Mouse (Mus musculus): ENCODE data around the gene Klrb1b.

Klrb1b gene

DNA sequence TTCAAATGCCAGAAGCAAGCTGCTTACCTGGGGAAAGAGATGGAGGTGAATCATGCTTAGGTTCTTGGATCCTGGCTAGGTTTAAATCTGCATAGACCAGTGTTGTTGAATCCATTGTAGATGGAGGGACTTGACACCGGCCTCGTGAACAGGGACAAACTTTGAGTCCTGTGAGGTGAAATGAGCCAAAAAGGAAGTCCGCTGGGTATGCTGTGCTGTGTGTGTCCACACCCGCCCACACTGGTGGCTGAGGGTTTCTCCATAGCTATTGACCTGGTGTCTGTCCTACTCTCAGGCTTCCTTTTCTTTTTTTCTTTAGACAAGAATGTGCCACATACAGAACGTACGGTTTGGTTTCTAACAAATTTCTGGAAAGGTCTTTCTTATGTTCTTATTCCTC lies at the start of gene Klrb1b, which contains the start of gene Gm44511:
Klrb1b (minus strand) TSS at position 200 of the 400 bp plus-strand sequence.
Gm44511 (minus strand) TSS at position 184 of the 400 bp plus-strand sequence.
- no peak for DNase-seq (ENCODE audit: low spot score)

DNA sequence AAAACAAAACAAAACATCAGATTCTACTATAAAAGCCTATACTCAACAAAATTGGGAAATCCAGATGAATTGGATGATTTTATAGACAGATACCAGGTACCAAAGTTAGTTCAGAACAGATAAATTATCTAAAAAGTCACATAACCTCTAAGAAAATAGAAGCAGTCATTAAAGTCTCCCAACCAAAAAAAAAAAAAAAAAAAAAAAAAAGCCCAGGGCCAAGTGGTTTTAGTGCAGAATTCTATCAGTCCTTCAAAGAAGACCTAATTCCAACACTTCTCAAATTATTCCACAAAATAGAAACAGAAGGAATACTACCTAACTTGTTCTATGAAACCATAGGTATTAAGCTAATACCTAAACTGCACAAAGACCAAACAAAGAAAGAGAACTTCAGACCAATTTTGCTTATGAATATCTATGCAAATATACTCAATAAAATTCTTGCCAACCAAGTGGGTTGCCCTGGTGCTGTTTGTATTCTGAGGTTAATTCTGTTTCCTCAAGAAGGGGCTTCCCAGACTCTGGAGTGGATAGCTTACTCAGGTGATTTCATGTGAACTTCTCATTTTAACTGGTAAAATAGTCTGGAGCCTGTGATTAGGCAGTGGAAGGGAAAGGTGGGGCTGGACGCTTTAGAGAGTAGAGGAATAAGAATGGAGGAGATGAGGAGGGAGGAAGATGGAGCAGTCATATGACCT lies 45.9 kb upstream of the Klrb1b start:
- DNase-seq (ENCODE audit: low spot score), result no peak

DNA sequence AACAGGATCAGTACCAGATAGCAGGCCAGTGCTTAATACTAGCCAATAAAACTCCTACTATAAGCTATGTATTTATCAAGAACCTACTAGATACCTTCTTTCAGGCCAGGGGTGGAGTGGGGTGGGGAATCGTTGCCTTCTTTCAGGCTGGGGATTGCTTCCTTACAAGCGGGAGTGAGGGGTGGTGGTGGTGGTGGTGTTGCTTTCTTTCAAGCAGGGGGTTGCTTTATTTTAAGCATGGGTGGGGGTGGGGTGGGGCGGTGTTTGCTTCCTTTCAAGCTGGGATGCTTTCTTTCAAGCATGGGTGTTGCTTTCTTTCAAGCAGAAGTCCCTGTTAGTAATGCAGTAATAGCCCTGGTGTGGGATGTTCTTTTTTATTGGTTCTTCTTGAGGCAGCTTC lies 42.7 kb upstream of the Klrb1b start:
- no peak for DNase-seq (ENCODE audit: low spot score)

DNA sequence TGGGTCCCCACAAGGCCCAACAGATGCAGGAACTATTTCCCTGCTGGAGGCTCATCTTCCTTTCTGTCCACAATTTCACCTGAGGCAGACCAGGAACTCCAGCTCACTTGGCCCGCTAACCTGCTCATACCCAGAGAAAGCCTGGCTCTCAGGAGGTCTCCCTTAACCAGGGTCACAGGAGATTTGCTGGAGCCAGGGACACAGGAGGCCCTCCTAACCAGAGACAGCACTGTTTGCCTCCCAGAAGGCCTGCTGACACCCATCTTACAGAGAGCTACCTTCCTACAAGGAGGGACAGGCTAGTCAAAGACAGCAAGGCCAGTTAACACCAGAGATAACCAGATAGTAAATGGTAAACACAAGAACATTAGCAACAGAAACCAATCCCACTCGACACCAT lies 31.8 kb upstream of the Klrb1b start:
- no peak for DNase-seq (ENCODE audit: low spot score)

DNA sequence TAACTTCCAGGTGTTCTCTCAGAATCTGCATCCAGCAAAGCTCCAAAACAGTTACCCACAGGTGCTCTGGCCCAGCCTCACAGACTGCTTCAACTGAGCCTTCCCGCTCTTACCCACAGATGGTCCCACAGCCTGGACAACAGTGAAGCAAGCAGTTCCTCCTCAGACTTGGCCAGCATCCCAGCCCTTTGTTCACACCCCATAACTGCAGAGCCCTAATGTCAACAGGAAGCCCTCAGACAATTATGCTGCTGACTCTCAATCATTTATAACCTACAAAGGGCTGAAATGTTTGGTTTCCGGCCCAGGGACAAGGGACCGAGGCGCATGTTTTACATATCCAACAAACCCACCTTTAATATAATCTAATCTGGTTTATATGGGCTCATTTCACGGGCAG lies 30.1 kb upstream of the Klrb1b start:
- no peak for DNase-seq (ENCODE audit: low spot score)

DNA sequence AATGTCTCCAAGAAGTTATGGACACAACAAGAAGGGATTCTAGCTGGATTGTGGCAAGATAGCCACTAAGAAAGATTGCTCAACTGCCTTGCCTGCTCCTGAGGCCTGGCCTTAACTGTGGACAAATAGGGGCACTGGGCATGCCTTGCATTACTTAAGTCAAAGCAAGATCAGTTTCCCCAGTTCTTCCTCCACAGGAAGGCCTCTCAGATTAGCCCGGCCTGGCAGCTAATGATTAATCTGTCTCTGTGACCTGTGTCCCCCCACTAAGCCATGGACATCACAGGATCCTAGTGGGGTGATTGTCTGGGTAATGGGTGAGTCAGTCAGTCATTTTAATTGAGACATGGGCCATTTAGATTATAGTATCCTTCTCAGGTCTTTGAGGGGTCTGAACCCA lies 29.3 kb upstream of the Klrb1b start:
- DNase-seq (ENCODE audit: low spot score), result no peak

DNA sequence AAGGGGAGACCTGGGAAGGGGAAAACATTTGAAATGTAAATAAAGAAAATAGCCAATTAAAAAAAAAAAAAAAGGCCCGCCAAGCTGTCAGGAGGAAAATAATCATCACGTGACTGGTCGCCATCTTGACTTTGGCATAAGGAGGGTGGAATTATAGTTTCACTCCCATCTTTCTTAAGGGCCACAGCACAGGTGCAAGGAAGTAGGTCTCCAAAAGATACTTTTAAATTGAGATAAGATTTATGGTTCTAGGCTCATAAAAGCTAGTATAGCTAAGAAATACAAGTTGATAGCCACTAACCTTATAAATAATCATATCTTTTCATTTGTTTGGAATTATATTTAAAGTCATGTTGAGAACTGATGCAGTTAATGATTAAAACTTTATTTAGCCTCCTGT lies 28.8 kb upstream of the Klrb1b start:
- no peak for DNase-seq (ENCODE audit: low spot score)

DNA sequence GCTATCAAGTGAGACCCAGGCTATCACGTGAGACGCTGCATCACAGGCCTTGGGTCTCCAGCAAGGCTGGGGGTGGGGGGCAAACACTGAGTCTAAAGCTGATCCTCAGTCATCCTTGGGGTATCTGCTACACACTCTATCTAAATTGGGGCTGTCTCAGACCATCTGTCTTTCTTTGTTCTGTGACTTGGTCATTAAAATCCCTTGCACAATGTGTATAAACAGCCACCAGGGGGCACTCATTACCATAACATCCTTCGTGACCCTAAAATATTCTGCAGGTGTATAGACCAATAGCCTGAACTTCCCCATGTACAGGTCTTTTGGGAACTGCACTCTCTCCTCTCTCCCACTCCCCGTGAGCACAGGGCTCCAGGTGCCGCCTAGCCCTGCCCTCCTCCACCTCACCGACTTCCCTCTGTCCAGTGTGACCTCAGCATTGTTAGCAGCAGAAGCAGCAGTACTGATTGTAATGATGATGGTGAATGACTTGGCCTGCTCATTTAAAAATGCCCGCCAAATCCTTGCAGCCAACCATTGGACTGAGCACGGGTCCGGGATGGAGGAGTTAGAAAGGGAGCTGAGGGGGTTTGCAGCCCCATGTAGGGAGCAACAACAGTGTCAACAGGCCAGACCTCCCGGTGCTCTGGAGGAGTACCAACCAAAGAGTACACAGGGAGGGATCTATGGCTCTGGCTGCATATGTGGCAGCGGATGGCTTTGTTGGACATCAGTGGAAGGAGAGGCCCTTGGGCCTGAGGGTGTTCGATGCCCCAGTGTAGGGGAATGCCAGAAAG lies 28.1 kb upstream of the Klrb1b start:
- peak; percentile 62 for DNase-seq (ENCODE audit: low spot score)

DNA sequence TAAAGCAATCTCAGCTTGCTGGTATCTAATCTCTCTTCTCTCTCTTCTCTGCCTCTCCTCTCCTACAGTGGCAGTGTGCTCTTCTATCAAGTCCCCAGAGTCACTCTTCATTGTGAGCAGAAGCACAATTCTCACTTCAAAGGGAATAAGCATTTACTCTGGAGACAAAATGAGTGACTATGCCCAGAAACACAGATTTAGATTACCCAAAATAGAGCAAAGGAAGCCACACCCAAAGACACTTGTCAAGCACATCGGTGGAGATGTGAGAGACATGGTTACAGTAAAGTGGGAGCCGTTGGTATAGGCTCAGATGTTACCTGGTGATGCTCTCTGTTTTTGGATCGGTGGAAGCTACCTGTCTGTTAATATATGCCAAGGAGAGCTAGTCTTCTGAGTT lies 26.6 kb upstream of the Klrb1b start:
- DNase-seq (ENCODE audit: low spot score), result no peak

DNA sequence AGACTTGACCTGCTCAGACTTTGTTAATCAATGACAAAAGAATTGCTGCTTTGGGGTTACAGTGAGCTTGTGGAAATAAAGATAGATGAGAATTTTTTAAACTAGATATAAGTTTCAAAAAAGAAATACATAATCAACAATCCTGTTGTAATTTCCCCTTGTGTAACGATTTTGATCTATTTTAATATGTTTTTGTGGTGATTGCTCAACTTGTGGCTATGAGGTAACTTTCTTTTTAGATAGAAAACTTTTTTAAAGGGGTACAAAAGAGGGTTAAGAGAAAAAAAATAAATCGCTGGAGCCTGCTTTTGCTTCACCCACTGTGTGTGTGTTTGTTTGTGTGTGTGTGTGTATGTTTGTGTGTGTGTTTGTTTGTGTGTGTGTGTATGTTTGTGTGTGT lies 25.0 kb upstream of the Klrb1b start:
- DNase-seq (ENCODE audit: low spot score), result no peak

DNA sequence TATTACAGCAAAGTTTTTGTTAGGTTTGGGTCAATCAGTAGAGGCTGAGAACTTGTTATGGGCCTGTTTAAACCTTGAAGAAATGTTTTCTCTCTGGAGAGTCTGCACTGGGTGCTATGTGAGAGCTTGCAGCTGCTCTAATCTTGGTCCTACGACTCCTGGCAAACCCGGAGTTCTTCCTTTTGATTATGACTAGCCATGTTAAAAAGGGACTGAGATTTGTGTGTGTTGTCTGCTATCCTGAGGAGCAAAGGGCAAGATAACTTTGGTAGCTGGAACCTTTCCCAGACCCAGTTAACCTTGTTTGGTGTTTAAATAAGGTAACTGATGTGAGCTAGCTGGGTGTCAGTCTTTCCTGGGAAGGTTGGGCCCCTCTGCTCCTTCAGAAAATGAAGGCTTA lies 24.5 kb upstream of the Klrb1b start:
- DNase-seq (ENCODE audit: low spot score), result no peak

DNA sequence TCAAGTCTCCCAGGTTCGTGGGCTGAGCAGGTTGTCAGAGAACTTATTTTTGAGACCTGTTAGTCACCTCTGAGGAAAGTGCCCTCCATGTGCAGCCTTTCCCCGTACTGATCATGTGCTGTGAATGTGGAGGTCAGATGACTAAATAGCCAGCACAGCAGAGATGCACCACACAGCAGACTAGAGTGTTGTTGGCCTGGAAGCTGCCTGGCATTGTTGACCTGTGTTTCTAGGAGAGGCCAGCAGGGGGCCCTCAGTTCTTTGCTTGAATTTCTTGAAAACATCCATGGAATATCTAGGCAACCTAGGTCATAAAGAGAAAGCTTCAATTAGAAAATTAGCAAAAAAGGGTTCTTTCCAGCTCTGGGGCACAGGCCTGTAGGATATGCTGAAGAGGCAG lies 23.8 kb upstream of the Klrb1b start:
- DNase-seq (ENCODE audit: low spot score), result no peak

DNA sequence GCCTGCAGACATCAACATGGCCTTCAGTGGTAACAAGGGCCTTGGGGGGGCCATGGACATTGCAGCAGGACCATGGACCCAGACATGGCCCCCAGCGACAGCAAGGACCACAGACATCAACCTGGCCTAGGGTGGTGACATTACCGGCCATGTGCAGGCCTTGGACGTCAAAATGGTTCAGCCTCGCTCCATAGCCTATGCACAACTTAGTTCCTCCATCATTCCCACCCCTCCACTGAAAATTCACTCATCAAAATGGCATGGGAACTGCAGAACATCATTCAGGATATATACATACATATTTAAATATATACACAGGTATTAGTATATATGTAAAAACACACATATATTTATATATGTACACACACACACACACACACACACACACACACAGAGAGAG lies 21.3 kb upstream of the Klrb1b start:
- DNase-seq (ENCODE audit: low spot score), result no peak

DNA sequence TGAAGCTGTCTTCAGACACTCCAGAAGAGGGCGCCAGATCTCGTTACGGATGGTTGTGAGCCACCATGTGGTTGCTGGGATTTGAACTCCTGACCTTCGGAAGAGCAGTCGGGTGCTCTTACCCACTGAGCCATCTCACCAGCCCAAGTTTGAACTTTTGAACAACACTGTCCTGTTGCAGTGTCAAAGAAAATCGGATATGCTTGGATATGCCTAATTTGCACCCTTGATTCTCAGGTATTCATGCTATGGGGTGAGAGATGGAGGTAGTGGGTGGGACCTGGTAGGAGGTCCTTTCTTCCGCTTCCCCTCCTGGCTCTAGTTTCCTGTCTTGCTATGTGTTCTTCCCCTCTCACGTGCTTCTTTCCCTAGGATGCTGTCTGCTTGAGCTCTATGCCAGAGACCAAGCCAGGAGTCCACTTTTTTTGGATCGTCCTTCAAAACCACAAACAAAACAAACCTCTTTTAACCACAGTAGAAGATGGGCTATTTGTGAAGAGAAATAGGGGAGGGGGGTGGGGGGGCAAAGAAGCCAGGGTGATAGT lies 19.9 kb upstream of the Klrb1b start:
- DNase-seq (ENCODE audit: low spot score), result no peak

DNA sequence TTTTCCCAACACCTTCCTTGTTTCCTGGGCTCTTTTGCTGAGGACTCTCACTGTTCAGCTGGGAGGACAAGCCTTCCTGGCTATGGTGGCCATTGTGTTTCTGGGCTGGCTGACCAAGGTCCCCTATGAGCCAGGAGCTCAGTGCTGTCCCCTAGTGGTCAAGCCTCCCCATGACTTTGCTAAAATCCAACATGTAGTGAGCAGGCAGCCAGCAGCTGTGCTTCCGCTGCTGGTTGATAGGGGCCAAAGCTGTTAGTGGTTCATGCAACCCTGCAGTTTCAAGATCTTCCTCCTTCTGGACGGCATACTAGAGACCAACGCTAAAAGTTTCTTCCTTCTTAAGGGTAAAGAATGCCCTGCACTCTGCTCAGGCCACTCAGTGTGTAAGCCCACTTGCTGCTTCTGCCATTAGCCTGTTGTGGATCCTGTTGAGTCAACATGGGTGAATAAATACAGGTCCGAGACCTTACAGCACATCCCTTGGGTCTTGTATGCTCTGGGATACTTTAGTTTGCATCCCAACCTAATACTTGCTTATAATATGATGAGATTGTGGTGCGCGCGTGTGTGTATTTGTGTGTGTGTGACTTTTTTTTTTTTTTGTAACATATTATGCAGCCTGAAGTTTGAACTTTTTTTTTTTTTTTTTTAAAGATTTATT lies 19.3 kb upstream of the Klrb1b start:
- peak; percentile 88 for DNase-seq (ENCODE audit: low spot score)

DNA sequence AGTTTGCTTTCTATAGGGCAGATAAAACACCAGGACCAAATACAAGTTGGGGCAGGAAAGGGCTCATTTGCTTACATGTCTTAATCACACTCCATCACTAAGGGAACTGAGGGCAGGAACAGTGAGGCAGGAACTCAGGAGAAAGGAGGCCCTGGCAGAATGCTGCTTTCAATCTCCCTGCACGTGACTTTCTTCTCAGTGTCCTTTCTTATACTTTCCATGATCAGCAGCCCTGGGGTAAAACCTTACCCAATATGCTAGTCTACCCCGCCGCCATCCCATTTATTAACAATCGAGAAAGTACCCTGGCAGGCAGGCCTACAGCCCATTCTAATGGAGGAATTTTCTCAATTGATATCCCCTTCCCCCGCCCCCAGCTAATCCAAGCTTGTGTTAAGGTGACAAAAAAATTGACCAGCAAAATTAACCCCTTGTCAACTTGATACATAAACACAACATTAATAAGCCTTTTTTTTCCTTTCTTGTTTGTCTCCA lies 18.5 kb upstream of the Klrb1b start:
- no peak for DNase-seq (ENCODE audit: low spot score)

DNA sequence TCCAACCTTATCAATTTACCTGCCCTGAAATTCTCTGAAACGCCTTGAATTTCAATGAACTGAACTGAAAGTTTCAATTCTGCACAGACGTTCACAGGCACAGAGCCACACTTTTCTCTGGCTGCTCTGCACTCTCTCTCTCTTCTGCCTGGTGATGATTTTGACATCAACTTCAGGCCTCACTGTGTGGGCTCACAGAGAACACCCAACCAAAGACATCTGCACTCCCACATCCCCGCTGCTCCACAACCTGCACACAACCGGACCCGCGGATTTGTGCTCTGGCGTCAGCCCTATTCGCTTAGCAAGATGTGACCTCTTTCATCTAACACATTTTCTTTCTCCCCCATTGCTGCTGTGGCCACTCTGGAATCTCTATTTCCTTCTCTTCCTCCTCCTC lies 18.0 kb upstream of the Klrb1b start:
- DNase-seq (ENCODE audit: low spot score), result no peak

DNA sequence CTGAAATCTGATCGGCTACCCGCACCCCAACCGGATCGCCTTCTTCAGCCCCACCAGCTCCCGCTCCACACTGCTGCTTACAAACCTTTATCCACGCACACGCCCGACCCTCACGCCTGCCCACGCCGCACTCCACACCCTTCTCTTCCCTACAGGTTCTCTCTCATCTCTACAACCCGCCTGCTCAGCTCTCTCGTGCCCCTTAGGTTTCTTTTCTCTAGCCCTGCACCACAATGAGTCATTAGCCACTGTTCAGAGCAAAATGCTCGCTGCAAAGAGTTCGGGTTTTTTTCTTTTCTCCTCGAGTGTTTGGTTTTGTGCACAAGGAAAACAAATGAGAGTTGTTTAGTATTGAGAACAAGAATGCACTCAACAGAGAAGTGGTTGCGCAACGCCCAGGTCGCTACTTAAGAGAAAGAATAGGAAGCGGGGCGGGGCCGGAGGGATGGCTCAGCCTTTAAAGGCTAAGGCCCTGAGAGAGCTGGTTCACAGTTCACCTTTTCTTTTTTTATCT lies 17.4 kb upstream of the Klrb1b start:
- DNase-seq (ENCODE audit: low spot score), result peak; percentile 49

DNA sequence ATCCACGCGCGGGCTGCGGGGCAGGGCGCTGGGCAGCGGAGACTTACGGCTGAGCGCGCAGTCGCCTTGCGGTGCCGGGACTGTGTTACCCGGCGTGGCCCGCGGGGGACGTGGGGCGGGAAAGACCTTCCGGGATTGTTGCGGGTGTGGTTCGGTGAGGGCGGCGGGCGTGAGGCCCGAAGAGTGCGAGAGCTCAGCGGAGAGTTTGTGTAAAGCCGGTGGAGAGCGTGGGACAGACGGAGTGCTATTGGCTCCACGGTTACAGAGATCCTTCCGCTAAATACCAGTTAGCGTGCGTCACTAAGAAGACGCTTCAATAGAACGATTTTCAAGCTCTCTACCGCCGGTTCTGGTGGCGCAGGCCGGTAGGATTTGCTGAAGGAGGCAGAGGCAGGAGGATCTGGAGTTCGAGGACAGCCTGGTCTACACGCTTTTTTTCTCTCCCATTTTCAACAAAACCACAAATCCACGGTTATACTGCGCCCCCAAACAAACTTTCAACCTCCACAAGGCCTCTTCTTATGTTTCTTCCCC lies 16.9 kb upstream of the Klrb1b start:
- DNase-seq (ENCODE audit: low spot score), result peak; percentile 93

DNA sequence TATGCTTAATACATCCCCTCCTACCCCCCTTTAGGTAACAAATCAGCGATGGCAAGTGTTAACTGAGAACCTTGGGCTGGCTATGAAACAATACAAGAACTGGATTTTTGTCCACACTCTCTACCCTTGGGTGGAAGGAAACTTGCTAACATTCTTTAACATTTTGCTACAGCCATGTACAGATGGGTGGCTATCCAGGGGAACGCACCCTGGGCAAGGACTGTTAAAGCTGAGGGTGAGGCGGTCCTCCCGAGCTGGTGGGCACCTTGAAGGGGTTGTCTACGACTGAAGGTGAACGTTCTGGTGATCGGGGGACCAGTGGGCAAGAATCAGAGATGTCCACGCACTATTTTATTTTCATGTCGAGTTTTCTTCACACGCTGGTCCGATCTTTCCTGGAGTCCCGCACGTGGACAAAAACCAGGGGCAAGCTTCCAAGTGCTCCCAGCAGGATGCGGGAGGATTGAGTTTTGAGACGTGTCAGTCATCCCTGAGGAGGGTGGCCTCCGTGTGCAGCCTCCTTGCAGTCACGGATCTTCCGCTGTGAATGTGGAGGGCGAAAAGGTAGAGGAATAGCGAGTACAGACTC lies 16.3 kb upstream of the Klrb1b start:
- DNase-seq (ENCODE audit: low spot score), result no peak

DNA sequence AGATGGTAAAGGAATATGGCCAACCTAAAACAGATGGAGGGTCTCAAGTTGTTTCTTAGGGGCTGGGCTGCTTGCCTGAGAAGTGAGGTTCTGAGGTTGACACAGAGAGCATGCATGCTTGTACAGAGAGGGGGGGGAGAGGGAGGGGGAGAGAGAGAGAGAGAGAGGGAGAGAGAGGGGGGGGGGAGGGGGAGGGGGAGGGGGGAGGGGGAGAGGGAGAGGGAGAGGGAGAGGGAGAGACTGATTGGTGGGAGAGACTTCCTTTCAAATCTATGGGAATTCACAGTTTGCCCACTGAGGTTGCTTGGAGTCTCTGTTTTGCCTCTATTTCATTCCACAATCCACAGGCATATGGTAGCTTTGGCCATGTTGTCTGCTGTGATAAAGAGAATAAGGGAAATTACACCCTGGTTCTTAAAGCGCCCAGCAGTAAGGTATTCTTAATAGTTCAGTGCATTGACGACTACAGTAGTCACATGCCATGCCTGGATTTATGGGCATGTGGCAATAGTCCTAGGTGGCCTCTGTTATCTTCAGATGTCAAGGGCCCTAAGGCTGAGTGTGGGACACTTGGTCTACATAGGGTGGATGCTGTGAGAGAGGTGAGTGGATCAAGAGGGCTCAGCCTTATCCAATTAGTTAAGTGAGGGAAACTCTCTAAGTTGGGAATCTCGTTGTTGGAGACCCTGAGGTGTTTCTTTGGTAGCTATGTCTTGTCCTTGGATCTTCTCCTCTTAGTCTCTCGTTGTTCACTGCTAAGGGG lies 15.4 kb upstream of the Klrb1b start:
- DNase-seq (ENCODE audit: low spot score), result no peak
